8 mouse cellular contexts compared by ENCODE assay signal in genomic region chr11:24049226-24050031, GRCm38 (mm10). TPM values are rescaled to one million over a fixed set of nuclear protein-coding genes. Genes with fewer than 3 reads are reported as not detected.
DNase-seq lines count a peak whose midpoint lies in the region; ATAC-seq and TF ChIP-seq lines count a peak whose summit lies in the region.

No protein-coding gene starts in this region.

- peak; percentile 96 for TF ChIP-seq CTCF in C2C12 (IDR thresholded peaks at IDR 0.05; ENCODE audit: control insufficient read depth, insufficient read depth, insufficient read length)
- peak; percentile 98 for TF ChIP-seq CTCF in brain, embryonic 14.5 days (IDR thresholded peaks at IDR 0.05; ENCODE audit: borderline replicate concordance, extremely low read depth, insufficient read depth, insufficient read length)

- no peaks in the 10 kb centered on the region for H3K79me2 ChIP-seq in C2C12 (ENCODE audit: control insufficient read depth, insufficient read depth)

- no peaks in the 10 kb centered on the region for H3K9me3 ChIP-seq in erythroblast, embryonic 14.5 days (ENCODE audit: control insufficient read depth, low read length)
- H3K9me3 ChIP-seq in heart, embryonic 13.5 days, result no peaks in the 10 kb centered on the region
- H3K9me3 ChIP-seq in liver, embryonic 13.5 days (replicated peaks), result no peaks in the 10 kb centered on the region
- no peaks in the 10 kb centered on the region for H3K9me3 ChIP-seq in stomach, embryonic 16.5 days (replicated peaks; ENCODE audit: control insufficient read depth, low read length)

- H3K4me3 ChIP-seq in C2C12 (ENCODE audit: insufficient read depth, poor library complexity, severe bottlenecking), result no peak overlapping the region
- H3K4me3 ChIP-seq in erythroblast, embryonic 14.5 days (replicated peaks), result peak overlapping the region; percentile 56
- H3K4me3 ChIP-seq in heart, embryonic 13.5 days, result peak overlapping the region; percentile 64
- peak overlapping the region; percentile 55 for H3K4me3 ChIP-seq in liver, embryonic 13.5 days (replicated peaks)
- H3K4me3 ChIP-seq in stomach, embryonic 16.5 days (replicated peaks; ENCODE audit: low read length), result peak overlapping the region; percentile 54

- H3ac ChIP-seq in C2C12 (ENCODE audit: control insufficient read depth, insufficient read length, low read depth), result no peak overlapping the region

- ATAC-seq in heart, embryonic 13.5 days (ENCODE audit: extremely low read depth, insufficient number of reproducible peaks, low FRiP score, low TSS enrichment), result no peak
- no peak for ATAC-seq in liver, embryonic 13.5 days (ENCODE audit: low read depth)
- ATAC-seq in stomach, embryonic 16.5 days (ENCODE audit: insufficient read depth, low FRiP score), result peak; percentile 74

- TF ChIP-seq POLR2A in brain, embryonic 14.5 days (IDR thresholded peaks at IDR 0.05; ENCODE audit: borderline replicate concordance, extremely low read depth, insufficient read depth, insufficient read length, poor library complexity, severe bottlenecking), result peak; percentile 25; the same call in 1 of the 2 replicates

- peak; percentile 91 for DNase-seq in brain, embryonic 14.5 days (ENCODE audit: low read depth)
- DNase-seq in kidney, postnatal 14 days, result peak; percentile 75
- DNase-seq in liver, embryonic 13.5 days, result peak; percentile 66
- peak; percentile 94 for DNase-seq in neural tube, embryonic 10.5 days (ENCODE audit: extremely low spot score, low spot score)

- peak overlapping the region; percentile 78 for H3K4me2 ChIP-seq in heart, embryonic 13.5 days
- peak overlapping the region; percentile 73 for H3K4me2 ChIP-seq in liver, embryonic 13.5 days
- peak overlapping the region; percentile 57 for H3K4me2 ChIP-seq in stomach, embryonic 16.5 days (ENCODE audit: low read depth, low read length)

- 3% methylated on average over 28 of the region's 28 CpGs for WGBS in heart, embryonic 13.5 days
- 4% methylated on average over 28 of the region's 28 CpGs for WGBS in liver, embryonic 13.5 days (ENCODE audit: insufficient replicate concordance)
- WGBS in stomach, embryonic 16.5 days, result 5% methylated on average over 28 of the region's 28 CpGs

- peak overlapping the region; percentile 83 for H3K9ac ChIP-seq in heart, embryonic 13.5 days
- peak overlapping the region; percentile 63 for H3K9ac ChIP-seq in liver, embryonic 13.5 days
- peak overlapping the region; percentile 63 for H3K9ac ChIP-seq in stomach, embryonic 16.5 days (ENCODE audit: low read length)

- no peaks in the 10 kb centered on the region for H3K36me3 ChIP-seq in C2C12 (ENCODE audit: control insufficient read depth, insufficient read depth)
- no peaks in the 10 kb centered on the region for H3K36me3 ChIP-seq in erythroblast, embryonic 14.5 days (ENCODE audit: control insufficient read depth)
- no peaks in the 10 kb centered on the region for H3K36me3 ChIP-seq in heart, embryonic 13.5 days
- H3K36me3 ChIP-seq in liver, embryonic 13.5 days, result no peaks in the 10 kb centered on the region
- no peaks in the 10 kb centered on the region for H3K36me3 ChIP-seq in stomach, embryonic 16.5 days (ENCODE audit: control insufficient read depth, insufficient read depth, low read length)

- H3K27me3 ChIP-seq in C2C12 (ENCODE audit: control insufficient read depth, insufficient read depth, insufficient read length), result peaks cover 14% of the 10 kb centered on the region
- H3K27me3 ChIP-seq in erythroblast, embryonic 14.5 days (ENCODE audit: control insufficient read depth), result peaks cover 31% of the 10 kb centered on the region
- peaks cover 20% of the 10 kb centered on the region for H3K27me3 ChIP-seq in heart, embryonic 13.5 days (replicated peaks)
- H3K27me3 ChIP-seq in liver, embryonic 13.5 days, result peaks cover 15% of the 10 kb centered on the region
- no peaks in the 10 kb centered on the region for H3K27me3 ChIP-seq in stomach, embryonic 16.5 days (ENCODE audit: control insufficient read depth, insufficient read depth, low read length)

- no peaks in the 10 kb centered on the region for H3K79me3 ChIP-seq in C2C12 (ENCODE audit: low read depth)

- no peak overlapping the region for H3K27ac ChIP-seq in heart, embryonic 13.5 days (replicated peaks)
- H3K27ac ChIP-seq in liver, embryonic 13.5 days, result no peak overlapping the region
- H3K27ac ChIP-seq in stomach, embryonic 16.5 days (ENCODE audit: low read length), result no peak overlapping the region

- H3K4me1 ChIP-seq in erythroblast, embryonic 14.5 days (ENCODE audit: control insufficient read depth), result peaks cover 7% of the 10 kb centered on the region
- H3K4me1 ChIP-seq in heart, embryonic 13.5 days, result peaks cover 3% of the 10 kb centered on the region; the same call in 1 of the 2 replicates
- H3K4me1 ChIP-seq in liver, embryonic 13.5 days (replicated peaks), result peaks cover 6% of the 10 kb centered on the region; the same call in 1 of the 2 replicates
- peaks cover 3% of the 10 kb centered on the region; the same call in 1 of the 2 replicates for H3K4me1 ChIP-seq in stomach, embryonic 16.5 days (ENCODE audit: control insufficient read depth, insufficient read depth, low read length)

TF ChIP-seq in C2C12, 6 proteins besides CTCF, POLR2A, EP300 and RAD21:
- TF ChIP-seq CEBPB (IDR thresholded peaks at IDR 0.05; ENCODE audit: low read depth) (no peak), FOSL1 (IDR thresholded peaks at IDR 0.05; ENCODE audit: insufficient read depth, low read length, poor library complexity, severe bottlenecking) (no peak), USF1 (IDR thresholded peaks at IDR 0.05; ENCODE audit: low read depth) (no peak), MAX (IDR thresholded peaks at IDR 0.05) (no peak), MYOD1 (IDR thresholded peaks at IDR 0.05; ENCODE audit: control insufficient read depth, insufficient read length, low read depth) (no peak), MYOG (IDR thresholded peaks at IDR 0.05; ENCODE audit: control insufficient read depth, extremely low read depth, insufficient read length) (no peak)

RNA-seq across cellular contexts. Expression of gene A830031A19Rik, which starts 25.4 kb away (rescaled TPM):
- polyA plus RNA-seq in C2C12 (2012; fragmentation: generic; extraction: Trizol), result not detected
- polyA plus RNA-seq in brain, embryonic 14.5 days (2012; rRNA removed), result 0.15 and 0.16 TPM in 2 replicates
- not detected in 2 replicates for polyA plus RNA-seq in erythroblast, embryonic 14.5 days (2012)
- not detected in 2 replicates for polyA plus RNA-seq in heart, embryonic 13.5 days (2015; fragmentation: Nextera tagmentation; extraction: Ambion mirVana)
- polyA plus RNA-seq in liver, embryonic 13.5 days (2015; fragmentation: Nextera tagmentation; extraction: Ambion mirVana), result not detected in 2 replicates
- polyA plus RNA-seq in stomach, embryonic 16.5 days (2015; fragmentation: Nextera tagmentation; extraction: Ambion mirVana), result not detected in 2 replicates

RNA-seq across cellular contexts. Expression of gene Bcl11a, which starts 28.4 kb away (rescaled TPM):
- not detected for polyA plus RNA-seq in C2C12 (2012; fragmentation: generic; extraction: Trizol)
- 70.1 and 88.6 TPM in 2 replicates for polyA plus RNA-seq in brain, embryonic 14.5 days (2012; rRNA removed)
- polyA plus RNA-seq in erythroblast, embryonic 14.5 days (2012), result 4.5 and 4.9 TPM in 2 replicates
- polyA plus RNA-seq in heart, embryonic 13.5 days (2015; fragmentation: Nextera tagmentation; extraction: Ambion mirVana), result 15.3 and 15.9 TPM in 2 replicates
- 37.9 and 45.0 TPM in 2 replicates for polyA plus RNA-seq in liver, embryonic 13.5 days (2015; fragmentation: Nextera tagmentation; extraction: Ambion mirVana)
- 24.9 and 25.5 TPM in 2 replicates for polyA plus RNA-seq in stomach, embryonic 16.5 days (2015; fragmentation: Nextera tagmentation; extraction: Ambion mirVana)
